Mouse (Mus musculus) erythroblast, embryonic 14.5 days (primary cell): ENCODE measurements around the gene Btbd19. TPM values are rescaled to one million over a fixed set of nuclear protein-coding genes. Genes with fewer than 3 reads are reported as not detected.
A peak's percentile ranks its signal among the peaks of the same experiment; 100 is the strongest.

Source experiments
- H3K27me3 ChIP-seq: 2 replicates; pipeline ENCODE4 v1.6.1; 2012; ENCODE audit warnings: inconsistent platforms; ENCODE audit not compliant: control insufficient read depth
- H3K36me3 ChIP-seq: 2 replicates; pipeline ENCODE4 v1.6.1; 2012; ENCODE audit warnings: mild to moderate bottlenecking, inconsistent platforms; ENCODE audit not compliant: control insufficient read depth
- H3K4me1 ChIP-seq: 2 replicates; pipeline ENCODE4 v1.6.1; 2012; ENCODE audit warnings: inconsistent platforms; ENCODE audit not compliant: control insufficient read depth
- H3K4me3 ChIP-seq: replicated peaks from 2 replicates; pipeline ENCODE3; 2012; ENCODE audit warnings: moderate library complexity, mild to moderate bottlenecking, inconsistent platforms
- H3K9me3 ChIP-seq: 2 replicates; pipeline ENCODE4 v1.6.1; 2012; ENCODE audit warnings: low read length, inconsistent platforms, mixed read lengths; ENCODE audit not compliant: control insufficient read depth
- GATA1 ChIP-seq: IDR thresholded peaks from 2 replicates; pipeline ENCODE4 v1.6.1; 2012; ENCODE audit warnings: low read length, inconsistent platforms, mixed read lengths
- TAL1 ChIP-seq: IDR thresholded peaks from 3 replicates; pipeline ENCODE4 v1.6.1; 2012; ENCODE audit warnings: low read length, inconsistent platforms, mixed read lengths
- polyA plus RNA-seq: library from polyadenylated mRNA; stranded (reverse); fragments of >175 nt; gene quantifications from 2 replicates; pipeline ENCODE4 v1.2.3, GENCODE M21; 2012

The Btbd19 gene
- polyA plus RNA-seq, 1 experiment = 0.28 TPM

GRCm38 (mm10) chr4:117130790-117131189 lies 5.3 kb upstream of the Btbd19 start:
- TF ChIP-seq TAL1 (no peak), GATA1 (no peak)
- peaks cover 21% of the 10 kb centered on the region for H3K36me3 ChIP-seq

GRCm38 (mm10) chr4:117127991-117128686 lies 2.6 kb upstream of the Btbd19 start:
- Histone ChIP-seq H3K36me3 (peaks cover 21% of the 10 kb centered on the region), H3K4me1 (peaks cover 42% of the 10 kb centered on the region), H3K27me3 (peaks cover 21% of the 10 kb centered on the region), H3K9me3 (peaks cover under 1% of the 10 kb centered on the region; the same call in 1 of the 2 replicates), H3K4me3 (no peak overlapping the region)
- TF ChIP-seq GATA1 = no peak
- TF ChIP-seq TAL1 = no peak

More at GRCm38 (mm10) chr4:117130790-117131189, 5.3 kb upstream of the Btbd19 start:
- no peak overlapping the region for H3K4me3 ChIP-seq
- H3K27me3 ChIP-seq = peaks cover 30% of the 10 kb centered on the region
- peaks cover 4% of the 10 kb centered on the region; the same call in 1 of the 2 replicates for H3K9me3 ChIP-seq
- peaks cover 44% of the 10 kb centered on the region for H3K4me1 ChIP-seq

GRCm38 (mm10) chr4:117126675-117127290 lies 1.3 kb upstream of the Btbd19 start, which contains the start of gene Tctex1d4:
Tctex1d4 (plus strand) TSS chr4:117126794.
- Histone ChIP-seq H3K36me3 (peaks cover 20% of the 10 kb centered on the region), H3K27me3 (peaks cover 7% of the 10 kb centered on the region), H3K4me1 (peaks cover 34% of the 10 kb centered on the region), H3K9me3 (no peaks in the 10 kb centered on the region), H3K4me3 (no peak within 1 kb of the TSS)
- TF ChIP-seq TAL1 = no peak
- no peak for TF ChIP-seq GATA1

- peaks cover 17% of the 10 kb centered on the region for H3K36me3 ChIP-seq
- H3K27me3 ChIP-seq = peaks cover 3% of the 10 kb centered on the region; the same call in 1 of the 2 replicates
- H3K4me1 ChIP-seq = peaks cover 39% of the 10 kb centered on the region
- H3K9me3 ChIP-seq = no peaks in the 10 kb centered on the region
- TF ChIP-seq TAL1 = no peak
- TF ChIP-seq GATA1 = no peak
- no peak overlapping the region for H3K4me3 ChIP-seq
Measured at GRCm38 (mm10) chr4:117125910-117126674, 567 bp upstream of the Btbd19 start.

GRCm38 (mm10) chr4:117124518-117125347 lies 792 bp downstream of the Btbd19 start:
- H3K4me1 ChIP-seq = peaks cover 52% of the 10 kb centered on the region
- H3K27me3 ChIP-seq = no peaks in the 10 kb centered on the region
- peak overlapping the region; percentile 14 for H3K4me3 ChIP-seq
- H3K36me3 ChIP-seq = peaks cover 7% of the 10 kb centered on the region; the same call in 1 of the 2 replicates
- TF ChIP-seq TAL1 (no peak), GATA1 (no peak)
- H3K9me3 ChIP-seq = no peaks in the 10 kb centered on the region

- Histone ChIP-seq H3K4me1 (peaks cover 54% of the 10 kb centered on the region), H3K36me3 (peaks cover 7% of the 10 kb centered on the region), H3K9me3 (no peaks in the 10 kb centered on the region), H3K27me3 (no peaks in the 10 kb centered on the region), H3K4me3 (no peak overlapping the region)
- TF ChIP-seq TAL1 = no peak
- no peak for TF ChIP-seq GATA1
Measured at GRCm38 (mm10) chr4:117124218-117124517, 1.4 kb downstream of the Btbd19 start.

GRCm38 (mm10) chr4:117123546-117124217 lies 1.8 kb downstream of the Btbd19 start:
- Histone ChIP-seq H3K27me3 (no peaks in the 10 kb centered on the region), H3K9me3 (no peaks in the 10 kb centered on the region), H3K4me3 (no peak overlapping the region), H3K36me3 (peaks cover 3% of the 10 kb centered on the region), H3K4me1 (peaks cover 55% of the 10 kb centered on the region)
- TF ChIP-seq TAL1 (no peak), GATA1 (no peak)

GRCm38 (mm10) chr4:117122209-117122608 lies 3.3 kb downstream of the Btbd19 start:
- TF ChIP-seq GATA1 = no peak
- H3K4me1 ChIP-seq = peaks cover 55% of the 10 kb centered on the region
- no peak overlapping the region for H3K4me3 ChIP-seq
- H3K36me3 ChIP-seq = no peaks in the 10 kb centered on the region; the same call in 1 of the 2 replicates
- H3K27me3 ChIP-seq = no peaks in the 10 kb centered on the region
- no peaks in the 10 kb centered on the region for H3K9me3 ChIP-seq
